Mouse (Mus musculus) heart, adult 2 months (tissue): ENCODE measurements at regions not wholly inside any gene's neighbourhood (a gene's known extent, or its start where the extent isn't known, plus 50 kb on each side); places are given as distances from the start of the nearest gene placed in this dataset.

ENCODE experiments used
- CTCF ChIP-seq: fragments of 200-600 bp; IDR thresholded peaks from 2 replicates; pipeline ENCODE4 v1.8.1; 2022; ENCODE audit warnings: antibody characterized with exemption, mild to moderate bottlenecking, moderate library complexity
- EP300 ChIP-seq: fragments of 200-500 bp; IDR thresholded peaks from 2 replicates; pipeline ENCODE4 v1.6.1; 2011; ENCODE audit warnings: low read depth, low read length, control low read depth; ENCODE audit not compliant: insufficient read depth
- POLR2A ChIP-seq: fragments of 200-500 bp; IDR thresholded peaks from 2 replicates; pipeline ENCODE4 v1.6.1; 2011; ENCODE audit warnings: mild to moderate bottlenecking, low read depth, low read length, control low read depth; ENCODE audit not compliant: insufficient read depth

- peak; percentile 75 for TF ChIP-seq CTCF
- TF ChIP-seq POLR2A = no peak
- TF ChIP-seq EP300 = no peak
Observed at GRCm38 (mm10) chr13:101509946-101510345, 258.1 kb downstream of the Pik3r1 start.
